Mouse (Mus musculus): ENCODE measurements around the gene Dact1. TPM values are rescaled to one million over a fixed set of nuclear protein-coding genes. Genes with fewer than 3 reads are reported as not detected.

The Dact1 gene
- total and polyA plus RNA-seq, 3 experiments: 2.5 to 3.8 (median 3.8) TPM

GRCm38 (mm10) chr12:71366175-71366574 lies 56.5 kb downstream of the Dact1 start:
- 41% methylated on average over 6 of the region's 6 CpGs for WGBS
- Histone ChIP-seq H3K27me3 (ENCODE audit: control insufficient read depth, insufficient read depth, low read length) (no peaks in the 10 kb centered on the region), H3K4me3 (no peak overlapping the region), H3K79me2 (replicated peaks; ENCODE audit: control insufficient read depth, insufficient read depth, low read length) (no peaks in the 10 kb centered on the region), H3K9ac (ENCODE audit: low read depth, low read length) (no peak overlapping the region), H3K4me1 (ENCODE audit: control insufficient read depth, insufficient read depth, low read length) (peaks cover 2% of the 10 kb centered on the region), H3K36me3 (ENCODE audit: control insufficient read depth, insufficient read depth, low read length) (no peaks in the 10 kb centered on the region), H3K27ac (peak overlapping the region; percentile 61)
- TF ChIP-seq EP300 (IDR thresholded peaks at IDR 0.05; ENCODE audit: insufficient read depth, low read depth, low read length) (peak; percentile 74; the same call in 1 of the 2 replicates), CTCF (IDR thresholded peaks at IDR 0.05) (no peak)
- intact Hi-C loops (cut with DNase I): no loop called here
- DNase-seq: peak; percentile 50 to 80

DNA sequence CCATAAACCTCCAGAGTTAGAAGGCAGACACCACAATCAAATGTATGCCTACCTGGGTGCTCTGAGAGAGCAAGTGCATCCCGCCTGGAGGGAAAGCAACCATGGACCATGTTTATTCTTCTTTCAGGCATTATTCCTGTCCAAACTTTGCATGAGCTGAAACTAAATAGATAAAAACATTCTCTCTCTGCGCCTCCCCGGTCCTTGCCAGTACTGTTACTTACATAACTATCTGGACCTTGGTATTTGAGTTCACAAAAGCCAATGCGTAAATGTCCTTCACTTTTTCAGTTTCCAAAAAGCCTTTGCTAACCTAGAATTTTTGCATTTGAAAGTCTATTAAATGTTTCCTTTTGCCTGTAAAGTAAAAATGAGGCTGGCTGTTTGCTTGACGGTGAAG lies 58.9 kb downstream of the Dact1 start:
- Histone ChIP-seq H3K4me1 (ENCODE audit: control insufficient read depth, insufficient read depth, low read length) (peaks cover 2% of the 10 kb centered on the region), H3K36me3 (ENCODE audit: control insufficient read depth, insufficient read depth, low read length) (no peaks in the 10 kb centered on the region), H3K79me2 (replicated peaks; ENCODE audit: control insufficient read depth, insufficient read depth, low read length) (no peaks in the 10 kb centered on the region), H3K27ac (no peak overlapping the region), H3K9ac (ENCODE audit: low read depth, low read length) (no peak overlapping the region), H3K27me3 (ENCODE audit: control insufficient read depth, insufficient read depth, low read length) (no peaks in the 10 kb centered on the region), H3K4me3 (no peak overlapping the region)
- no peak for TF ChIP-seq POLR2A (IDR thresholded peaks at IDR 0.05; ENCODE audit: insufficient read depth, low read depth, low read length)
- DNase-seq: no peak
- 64% methylated on average over 5 of the region's 5 CpGs for WGBS
- intact Hi-C loops (cut with DNase I): no loop called here

Other genes with a start within 250 kb of the Dact1 start
- under 1 TPM in 1 of 2 experiments, not detected in 1; 0.81 TPM for gene Tomm20l, start 198.5 kb upstream of the Dact1 start, total RNA-seq (2021)
- gene Tomm20l, start 198.5 kb upstream of the Dact1 start, polyA plus RNA-seq (2012; rRNA removed): not detected in 2 replicates
- 10 to 100 TPM; 27.4 to 32.3 TPM for gene Timm9, start 173.2 kb upstream of the Dact1 start, total RNA-seq (2021)
- 12.1 and 16.7 TPM in 2 replicates for gene Timm9, start 173.2 kb upstream of the Dact1 start, polyA plus RNA-seq (2012; rRNA removed)
- gene 2700049A03Rik, start 173.0 kb upstream of the Dact1 start, total RNA-seq (2021): 1 to 10 TPM; 3.0 to 3.4 TPM
- 1.3 and 2.2 TPM in 2 replicates for gene 2700049A03Rik, start 173.0 kb upstream of the Dact1 start, polyA plus RNA-seq (2012; rRNA removed)